Mouse (Mus musculus): ENCODE measurements around the gene BC029722. TPM values are rescaled to one million over a fixed set of nuclear protein-coding genes. Genes with fewer than 3 reads are reported as not detected.
A peak's percentile ranks its signal among the peaks of the same experiment; 100 is the strongest.

The BC029722 gene
- total RNA-seq, 2 experiments from 2014 or later, result 22.3 to 23.2 TPM

DNA sequence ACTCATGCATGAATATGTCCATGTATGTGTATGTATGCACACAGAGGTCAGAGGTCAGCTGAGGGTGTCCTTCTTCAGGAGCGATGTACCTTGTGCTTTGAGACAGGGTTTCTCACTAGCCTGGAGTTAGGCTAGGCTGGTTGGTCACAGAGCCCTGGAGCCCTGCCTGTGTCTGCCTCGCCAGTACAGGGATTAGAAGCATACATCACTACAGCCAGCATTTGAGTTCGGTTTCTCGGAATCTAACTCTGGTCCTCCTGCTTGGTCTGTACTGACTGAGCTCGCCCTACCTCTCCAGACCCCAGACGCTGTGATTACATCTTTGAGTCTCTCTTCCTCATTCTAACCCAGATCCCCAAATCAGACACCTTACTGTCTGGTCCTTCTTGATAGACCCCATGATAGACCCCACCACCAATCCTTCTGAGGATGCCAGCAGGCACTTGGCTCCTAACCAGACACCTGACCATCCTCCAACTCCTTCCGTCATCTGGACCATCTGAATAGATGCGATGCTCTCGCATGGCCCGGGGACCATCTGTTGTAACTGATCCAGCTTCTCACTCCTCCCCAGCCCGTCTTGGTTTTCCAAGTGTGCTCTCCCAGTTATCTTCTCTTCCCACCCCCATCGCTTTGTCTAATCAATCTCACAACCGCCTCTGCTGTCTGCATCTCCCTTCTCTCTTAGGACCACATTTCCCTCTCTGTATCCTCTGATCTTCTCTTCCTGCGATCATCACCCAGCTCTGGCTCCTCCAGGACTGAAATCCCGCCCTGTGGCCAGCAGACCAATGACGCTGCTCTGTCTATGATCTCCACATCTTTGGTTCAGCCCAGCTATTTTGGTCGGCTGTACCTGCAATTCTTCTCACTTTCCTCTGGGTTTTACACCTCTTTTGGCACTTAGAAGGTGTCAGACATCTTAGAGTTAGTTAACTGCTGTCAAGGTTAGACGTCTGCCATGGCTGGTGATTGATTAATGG is 31.0 kb downstream of the BC029722 start:
- intact Hi-C loops (cut with DNase I), result no loop called here
- no peak for DNase-seq

DNA sequence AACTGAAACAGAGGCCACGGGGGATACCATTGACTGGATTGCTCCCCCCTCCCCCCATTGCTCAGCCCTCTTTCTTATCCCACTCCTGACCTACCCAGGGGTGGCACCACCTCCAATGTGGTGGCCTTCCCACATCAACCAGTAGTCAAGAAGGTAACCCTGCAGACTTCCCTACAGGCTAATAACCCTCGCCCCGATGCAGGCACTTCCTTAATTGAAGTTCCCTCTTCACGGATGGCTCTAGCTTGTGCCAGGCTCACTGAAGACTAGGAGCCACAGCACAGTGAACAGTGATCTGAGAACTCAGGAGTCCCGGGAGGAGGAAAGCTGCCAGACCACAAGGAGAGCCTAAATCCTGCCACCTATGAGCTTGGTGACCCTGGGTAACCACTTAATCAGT is 32.3 kb downstream of the BC029722 start:
- intact Hi-C loops (cut with DNase I), result no loop called here

DNA sequence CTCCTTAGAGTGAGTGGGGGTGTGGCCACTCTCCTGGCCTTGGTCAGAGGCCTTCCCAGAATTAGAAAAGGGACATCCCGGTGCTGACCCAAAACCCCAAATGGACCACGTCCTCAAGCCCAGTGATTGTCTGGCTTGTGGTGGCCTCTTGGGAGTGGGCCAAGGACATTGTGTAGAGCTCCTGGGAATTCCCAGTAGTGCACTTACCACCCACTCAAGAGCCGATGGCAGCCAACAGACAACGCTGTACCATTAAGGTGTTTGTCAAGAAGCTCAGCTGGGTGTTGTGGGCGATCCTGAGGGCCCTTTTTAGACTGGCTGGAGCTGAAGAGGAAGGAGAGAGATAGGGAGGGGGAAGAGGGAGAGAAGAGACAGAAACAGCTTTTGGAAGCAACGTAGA is 34.7 kb downstream of the BC029722 start:
- intact Hi-C loops (cut with DNase I), result no loop called here
- no peak for DNase-seq

More for the DNA sequence above, 32.3 kb downstream of the BC029722 start:
- DNase-seq, result no peak

- no peak for DNase-seq
- intact Hi-C loops (cut with DNase I), result no loop called here
Observed at GRCm38 (mm10) chr2:155779506-155779905, 39.7 kb downstream of the BC029722 start.

DNA sequence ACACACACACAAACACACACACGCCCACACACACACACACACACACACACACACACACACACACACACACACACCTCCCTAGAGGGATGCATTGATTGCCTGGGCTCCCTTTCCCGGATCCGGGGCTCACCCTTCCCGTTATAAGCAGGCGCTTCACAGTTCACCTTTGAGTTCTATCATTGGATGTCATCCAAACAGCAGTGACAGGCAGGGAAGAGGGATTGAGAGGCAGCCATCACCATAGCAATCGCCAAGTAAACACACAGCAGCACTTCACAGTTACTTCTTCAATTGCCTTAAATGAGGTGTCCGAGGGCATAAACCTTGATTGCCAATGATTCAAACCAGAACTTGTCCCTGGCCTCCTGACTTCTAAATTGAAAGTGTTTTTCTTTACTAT is 40.2 kb downstream of the BC029722 start:
- intact Hi-C loops (cut with DNase I), result no loop called here
- DNase-seq, result no peak

GRCm38 (mm10) chr2:155778004-155778403 is 41.2 kb downstream of the BC029722 start:
- intact Hi-C loops (cut with DNase I), result no loop called here
- DNase-seq, result no peak

- intact Hi-C loops (cut with DNase I), result no loop called here
- DNase-seq, result no peak
Observed at GRCm38 (mm10) chr2:155777688-155777985, 41.6 kb downstream of the BC029722 start.

GRCm38 (mm10) chr2:155776824-155777687 is 42.2 kb downstream of the BC029722 start:
- intact Hi-C loops (cut with DNase I), result no loop called here
- DNase-seq, result no peak

GRCm38 (mm10) chr2:155775685-155776263 is 43.5 kb downstream of the BC029722 start:
- peak; percentile 28 to 50 for DNase-seq
- intact Hi-C loops (cut with DNase I), result no loop called here

DNA sequence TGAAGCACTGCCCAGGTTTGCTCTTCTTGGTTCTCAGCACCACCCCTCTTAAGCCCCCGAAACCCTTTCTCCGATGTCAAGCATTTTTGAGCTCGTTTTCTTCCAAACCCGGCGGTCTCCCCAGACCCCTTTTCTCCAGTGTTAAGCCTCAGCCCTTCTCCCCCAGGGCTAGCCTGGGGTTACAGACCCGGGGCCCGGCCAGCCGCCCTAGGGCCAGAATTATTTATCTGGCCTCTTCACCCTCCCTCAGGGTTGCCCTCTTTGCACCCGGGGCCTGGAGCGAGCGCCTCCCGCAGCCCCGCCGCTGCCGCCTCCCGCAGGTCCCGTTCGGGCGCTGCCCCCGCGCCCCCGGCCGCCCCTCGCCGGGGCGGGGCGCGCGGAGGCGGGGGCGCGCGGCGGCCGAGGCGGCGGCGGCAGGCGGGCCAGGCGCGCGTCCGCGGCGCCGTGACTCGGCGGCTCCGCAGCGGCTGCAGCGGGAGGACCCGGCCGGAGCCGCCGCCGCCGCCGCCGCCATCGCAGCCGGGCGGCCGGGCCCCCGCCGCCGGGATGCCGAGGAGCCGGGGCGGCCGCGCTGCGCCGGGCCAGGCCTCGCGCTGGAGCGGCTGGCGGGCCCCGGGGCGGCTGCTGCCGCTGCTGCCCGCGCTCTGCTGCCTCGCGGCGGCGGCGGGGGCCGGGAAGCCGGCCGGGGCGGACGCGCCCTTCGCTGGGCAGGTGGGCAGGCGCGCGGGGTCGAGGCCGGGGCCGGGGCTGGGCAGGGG is 44.1 kb downstream of the BC029722 start, which contains the start of gene Mmp24:
TSS of gene Mmp24 (plus strand) at position 416 of the 758 bp plus-strand sequence.
- DNase-seq, result no peak
- intact Hi-C loops (cut with DNase I), result no loop called here

- intact Hi-C loops (cut with DNase I), result no loop called here
- DNase-seq, result no peak
Observed at GRCm38 (mm10) chr2:155774261-155774926, 44.8 kb downstream of the BC029722 start.

- intact Hi-C loops (cut with DNase I), result no loop called here
- DNase-seq, result no peak
Observed at GRCm38 (mm10) chr2:155773664-155774063, 45.6 kb downstream of the BC029722 start.

Other genes with a start within 250 kb of the BC029722 start
- 1 to 10 TPM; 3.7 to 6.0 TPM for gene Gss, start 226.6 kb downstream of the BC029722 start, total RNA-seq (2021)
- gene Myh7b, start 208.2 kb downstream of the BC029722 start, total RNA-seq (2021), result 1 to 10 TPM; 1.9 to 6.8 TPM
- 10 to 100 TPM; 85.8 to 90.9 TPM for gene Trpc4ap, start 127.0 kb downstream of the BC029722 start, total RNA-seq (2021)
- 1 to 10 TPM; 3.7 to 4.2 TPM for gene Edem2, start 90.0 kb downstream of the BC029722 start, total RNA-seq (2021)
- not detected for gene Gm17581, start 83.6 kb downstream of the BC029722 start, total RNA-seq (2021)
- 10 to 100 TPM; 10.6 to 10.9 TPM for gene Procr, start 68.3 kb downstream of the BC029722 start, total RNA-seq (2021)
- gene Mmp24, start 44.1 kb downstream of the BC029722 start, total RNA-seq (2021), result not detected
- gene Eif6, start 7.5 kb upstream of the BC029722 start, total RNA-seq (2021), result 10 to 100 TPM; 36.1 to 45.9 TPM
- gene Fam83c, start 15.4 kb upstream of the BC029722 start, total RNA-seq (2021), result not detected
- 100 to 1,000 TPM; 151 to 164 TPM for gene Uqcc1, start 110.9 kb upstream of the BC029722 start, total RNA-seq (2021)
- gene Gm15557, start 121.3 kb upstream of the BC029722 start, total RNA-seq (2021), result not detected
- under 1 TPM in 1 of 2 experiments, not detected in 1; 0.10 TPM for gene Gdf5, start 125.9 kb upstream of the BC029722 start, total RNA-seq (2021)
- 1 to 10 TPM; 3.1 to 3.2 TPM for gene Cep250, start 137.0 kb upstream of the BC029722 start, total RNA-seq (2021)
- under 1 TPM; 0.20 to 0.39 TPM for gene 6430550D23Rik, start 188.6 kb upstream of the BC029722 start, total RNA-seq (2021)
- 10 to 100 TPM; 44.1 to 46.2 TPM for gene Ergic3, start 188.6 kb upstream of the BC029722 start, total RNA-seq (2021)
- gene Fer1l4, start 233.5 kb upstream of the BC029722 start, total RNA-seq (2021), result not detected
- not detected for gene Spag4, start 245.7 kb upstream of the BC029722 start, total RNA-seq (2021)

All from gastrocnemius, postnatal 36 days (tissue).